Mouse (Mus musculus): ENCODE results near the gene 4930430F08Rik. TPM values are rescaled to one million over a fixed set of nuclear protein-coding genes. Genes with fewer than 3 reads are reported as not detected.

The 4930430F08Rik gene
- polyA plus RNA-seq, 1 experiment from 2014 or later = 6.4 TPM

GRCm38 (mm10) chr10:100524499-100525390 lies 65.5 kb downstream of the 4930430F08Rik start:
- 90% methylated on average over 9 of the region's 9 CpGs for WGBS
- Histone ChIP-seq H3K9me3 (ENCODE audit: control insufficient read depth, low read length) (no peaks in the 10 kb centered on the region), H3K36me3 (ENCODE audit: control insufficient read depth, insufficient read depth, low read length) (no peaks in the 10 kb centered on the region; the same call in 1 of the 2 replicates), H3K27ac (ENCODE audit: low read length) (no peak overlapping the region), H3K9ac (ENCODE audit: low read depth, low read length) (no peak overlapping the region), H3K4me1 (ENCODE audit: control insufficient read depth, insufficient read depth, low read length) (no peaks in the 10 kb centered on the region), H3K4me2 (ENCODE audit: low read depth, low read length) (no peak overlapping the region), H3K4me3 (ENCODE audit: low read length) (no peak overlapping the region), H3K27me3 (replicated peaks; ENCODE audit: control insufficient read depth, insufficient read depth, low read length) (no peaks in the 10 kb centered on the region)
- no peak for ATAC-seq

- peak; percentile 42; the same call in 1 of the 2 replicates for ATAC-seq
- Histone ChIP-seq H3K27me3 (replicated peaks; ENCODE audit: control insufficient read depth, insufficient read depth, low read length) (no peaks in the 10 kb centered on the region), H3K36me3 (ENCODE audit: control insufficient read depth, insufficient read depth, low read length) (no peaks in the 10 kb centered on the region; the same call in 1 of the 2 replicates), H3K4me1 (ENCODE audit: control insufficient read depth, insufficient read depth, low read length) (no peaks in the 10 kb centered on the region), H3K4me3 (ENCODE audit: low read length) (no peak overlapping the region), H3K9me3 (ENCODE audit: control insufficient read depth, low read length) (no peaks in the 10 kb centered on the region), H3K4me2 (ENCODE audit: low read depth, low read length) (no peak overlapping the region), H3K27ac (ENCODE audit: low read length) (no peak overlapping the region), H3K9ac (ENCODE audit: low read depth, low read length) (no peak overlapping the region)
- WGBS = 91% methylated on average over 9 of the region's 9 CpGs
Observed at GRCm38 (mm10) chr10:100522330-100522729, 67.9 kb downstream of the 4930430F08Rik start.

Other genes starting within 250 kb of the 4930430F08Rik start
- gene Gm4302, start 249.6 kb downstream of the 4930430F08Rik start, polyA plus RNA-seq (2015; fragmentation: Nextera tagmentation; extraction: Ambion mirVana) = not detected in 2 replicates
- gene Gm4303, start 244.5 kb downstream of the 4930430F08Rik start, polyA plus RNA-seq (2015; fragmentation: Nextera tagmentation; extraction: Ambion mirVana) = not detected in 2 replicates
- gene Gm4305, start 239.3 kb downstream of the 4930430F08Rik start, polyA plus RNA-seq (2015; fragmentation: Nextera tagmentation; extraction: Ambion mirVana) = not detected in 2 replicates
- not detected in 2 replicates for gene Gm4307, start 229.1 kb downstream of the 4930430F08Rik start, polyA plus RNA-seq (2015; fragmentation: Nextera tagmentation; extraction: Ambion mirVana)
- gene Gm4312, start 207.9 kb downstream of the 4930430F08Rik start, polyA plus RNA-seq (2015; fragmentation: Nextera tagmentation; extraction: Ambion mirVana) = not detected in 2 replicates
- 13.8 and 14.1 TPM in 2 replicates for gene Tmtc3, start 103.1 kb downstream of the 4930430F08Rik start, polyA plus RNA-seq (2015; fragmentation: Nextera tagmentation; extraction: Ambion mirVana)
- gene Cep290, start 102.9 kb downstream of the 4930430F08Rik start, polyA plus RNA-seq (2015; fragmentation: Nextera tagmentation; extraction: Ambion mirVana) = 3.0 and 3.3 TPM in 2 replicates
- gene 1700017N19Rik, start 61 bp upstream of the 4930430F08Rik start, polyA plus RNA-seq (2015; fragmentation: Nextera tagmentation; extraction: Ambion mirVana) = not detected in 2 replicates